Mouse (Mus musculus) intestine, embryonic 14.5 days (tissue): Measurements from ENCODE around the gene Cwc22. TPM values are rescaled to one million over a fixed set of nuclear protein-coding genes. Genes with fewer than 3 reads are reported as not detected.

Source experiments
- ATAC-seq: fragments of 200-750 bp; cut with Nextera tagmentation; replicated peaks from 2 replicates; pipeline ENCODE4 v1.8.0; 2017; ENCODE audit warnings: low read depth, moderate number of reproducible peaks, moderate TSS enrichment, moderate library complexity; ENCODE audit not compliant: low FRiP score, low TSS enrichment
- DNase-seq: peaks from one replicate; pipeline ENCODE4 v3.0.0-alpha.2; 2018; ENCODE audit warnings: low spot score
- H3K27ac ChIP-seq: fragments of 300-500 bp; sonication (generic); 2 replicates; pipeline ENCODE4 v1.5.1; 2014; ENCODE audit warnings: low read depth, mild to moderate bottlenecking, control low read depth
- H3K27me3 ChIP-seq: fragments of 300-500 bp; sonication (generic); replicated peaks from 2 replicates; pipeline ENCODE4 v1.6.1; 2014; ENCODE audit warnings: low read length, control low read depth; ENCODE audit not compliant: control insufficient read depth, insufficient read depth
- H3K36me3 ChIP-seq: fragments of 300-500 bp; sonication (generic); 2 replicates; pipeline ENCODE4 v1.6.1; 2014; ENCODE audit warnings: low read length, control low read depth; ENCODE audit not compliant: control insufficient read depth, insufficient read depth
- H3K4me1 ChIP-seq: fragments of 300-500 bp; sonication (generic); replicated peaks from 2 replicates; pipeline ENCODE4 v1.6.1; 2014; ENCODE audit warnings: low read length, control low read depth, mixed read lengths; ENCODE audit not compliant: control insufficient read depth, insufficient read depth
- H3K4me2 ChIP-seq: fragments of 300-500 bp; sonication (generic); 2 replicates; pipeline ENCODE4 v1.6.1; 2014; ENCODE audit warnings: low read length
- H3K4me3 ChIP-seq: fragments of 300-500 bp; sonication (generic); 2 replicates; pipeline ENCODE4 v1.5.1; 2014; ENCODE audit warnings: low read depth, low read length, control low read depth, mixed read lengths
- H3K9ac ChIP-seq: fragments of 300-500 bp; sonication (generic); 2 replicates; pipeline ENCODE4 v1.6.1; 2014; ENCODE audit warnings: mild to moderate bottlenecking, low read length
- H3K9me3 ChIP-seq: fragments of 300-500 bp; sonication (generic); 2 replicates; pipeline ENCODE4 v1.6.1; 2016; ENCODE audit warnings: low read length, control low read depth; ENCODE audit not compliant: control insufficient read depth
- whole genome bisulfite sequencing: fragments of 180-500 bp; shearing (Covaris S2); extraction: QIAGEN DNeasy Blood & Tissue Kit; methylation state at CpG from one replicate; pipeline ENCODE4 v1.1.7; 2014; 5-methylcytosine and 5-hydroxymethylcytosine counted together
- polyA plus RNA-seq: library from polyadenylated mRNA; unstranded; fragments of >200 nt; fragmentation: Nextera tagmentation; extraction: Ambion mirVana; gene quantifications from 2 replicates; pipeline ENCODE4 v1.2.1, GENCODE M21; 2014

Gene Cwc22
- polyA plus RNA-seq, 1 experiment from 2014 or later, result 35.1 TPM

GRCm38 (mm10) chr2:77877156-77877855 is 68.9 kb downstream of the Cwc22 start:
- Histone ChIP-seq H3K4me1 (no peaks in the 10 kb centered on the region), H3K27me3 (no peaks in the 10 kb centered on the region), H3K9ac (no peak overlapping the region), H3K4me3 (no peak overlapping the region), H3K4me2 (no peak overlapping the region), H3K9me3 (no peaks in the 10 kb centered on the region), H3K36me3 (no peaks in the 10 kb centered on the region), H3K27ac (no peak overlapping the region)
- 93% methylated on average over 10 of the region's 10 CpGs for WGBS
- ATAC-seq (no peak), DNase-seq (no peak)

GRCm38 (mm10) chr2:77876331-77876730 is 69.8 kb downstream of the Cwc22 start:
- no peak for ATAC-seq
- Histone ChIP-seq H3K36me3 (no peaks in the 10 kb centered on the region), H3K9me3 (no peaks in the 10 kb centered on the region), H3K4me3 (no peak overlapping the region), H3K4me2 (no peak overlapping the region), H3K4me1 (no peaks in the 10 kb centered on the region), H3K9ac (no peak overlapping the region), H3K27ac (no peak overlapping the region), H3K27me3 (no peaks in the 10 kb centered on the region)
- DNase-seq, result no peak
- 87% methylated on average over 6 of the region's 6 CpGs for WGBS

GRCm38 (mm10) chr2:77875516-77875915 is 70.7 kb downstream of the Cwc22 start:
- ATAC-seq, result no peak
- Histone ChIP-seq H3K9me3 (no peaks in the 10 kb centered on the region), H3K9ac (no peak overlapping the region), H3K36me3 (no peaks in the 10 kb centered on the region), H3K27me3 (no peaks in the 10 kb centered on the region), H3K27ac (no peak overlapping the region), H3K4me1 (no peaks in the 10 kb centered on the region), H3K4me3 (no peak overlapping the region), H3K4me2 (no peak overlapping the region)
- WGBS, result 94% methylated on average over 4 of the region's 4 CpGs
- DNase-seq, result no peak

- H3K9me3 ChIP-seq, result no peaks in the 10 kb centered on the region
- H3K9ac ChIP-seq, result no peak overlapping the region
- H3K4me2 ChIP-seq, result no peak overlapping the region
- DNase-seq (no peak), ATAC-seq (no peak)
- H3K27me3 ChIP-seq, result no peaks in the 10 kb centered on the region
- H3K4me3 ChIP-seq, result no peak overlapping the region
- whole genome bisulfite sequencing, result 81% methylated on average over 3 of the region's 3 CpGs
- H3K36me3 ChIP-seq, result no peaks in the 10 kb centered on the region
- H3K27ac ChIP-seq, result no peak overlapping the region
- H3K4me1 ChIP-seq, result no peaks in the 10 kb centered on the region
Observed at GRCm38 (mm10) chr2:77874678-77875077, 71.5 kb downstream of the Cwc22 start.

GRCm38 (mm10) chr2:77873806-77874205 is 72.4 kb downstream of the Cwc22 start:
- Histone ChIP-seq H3K4me3 (no peak overlapping the region), H3K4me2 (no peak overlapping the region), H3K4me1 (no peaks in the 10 kb centered on the region), H3K27ac (no peak overlapping the region), H3K27me3 (no peaks in the 10 kb centered on the region), H3K36me3 (no peaks in the 10 kb centered on the region), H3K9me3 (no peaks in the 10 kb centered on the region), H3K9ac (no peak overlapping the region)
- no peak for ATAC-seq
- no peak for DNase-seq

- Histone ChIP-seq H3K36me3 (no peaks in the 10 kb centered on the region), H3K4me2 (no peak overlapping the region), H3K4me1 (no peaks in the 10 kb centered on the region), H3K4me3 (no peak overlapping the region), H3K27me3 (no peaks in the 10 kb centered on the region), H3K9me3 (no peaks in the 10 kb centered on the region), H3K27ac (no peak overlapping the region), H3K9ac (no peak overlapping the region)
- ATAC-seq (no peak), DNase-seq (no peak)
- WGBS, result 85% methylated on average over 2 of the region's 2 CpGs
Observed at GRCm38 (mm10) chr2:77872676-77873075, 73.5 kb downstream of the Cwc22 start.

- Histone ChIP-seq H3K9ac (no peak overlapping the region), H3K4me2 (no peak overlapping the region), H3K36me3 (no peaks in the 10 kb centered on the region), H3K27ac (no peak overlapping the region), H3K27me3 (no peaks in the 10 kb centered on the region), H3K4me1 (no peaks in the 10 kb centered on the region), H3K4me3 (no peak overlapping the region), H3K9me3 (no peaks in the 10 kb centered on the region)
- no peak for DNase-seq
- ATAC-seq, result no peak
Observed at GRCm38 (mm10) chr2:77871146-77871545, 75.0 kb downstream of the Cwc22 start.

GRCm38 (mm10) chr2:77869729-77870280 is 76.4 kb downstream of the Cwc22 start:
- Histone ChIP-seq H3K9me3 (no peaks in the 10 kb centered on the region), H3K4me1 (no peaks in the 10 kb centered on the region), H3K9ac (no peak overlapping the region), H3K4me3 (no peak overlapping the region), H3K36me3 (no peaks in the 10 kb centered on the region), H3K27ac (no peak overlapping the region), H3K27me3 (no peaks in the 10 kb centered on the region), H3K4me2 (no peak overlapping the region)
- DNase-seq (no peak), ATAC-seq (no peak)
- WGBS, result 92% methylated on average over 4 of the region's 4 CpGs

- H3K4me3 ChIP-seq, result peak overlapping the region; percentile 3; the same call in 1 of the 2 replicates
- peaks cover 3% of the 10 kb centered on the region; the same call in 1 of the 2 replicates for H3K4me1 ChIP-seq
- no peaks in the 10 kb centered on the region for H3K9me3 ChIP-seq
- H3K9ac ChIP-seq, result no peak overlapping the region
- peak overlapping the region; percentile 84 for H3K27ac ChIP-seq
- DNase-seq (peak; percentile 59), ATAC-seq (peak; percentile 89)
- WGBS, result 23% methylated on average over 6 of the region's 6 CpGs
- H3K4me2 ChIP-seq, result peak overlapping the region; percentile 44
- no peaks in the 10 kb centered on the region for H3K36me3 ChIP-seq
- no peaks in the 10 kb centered on the region for H3K27me3 ChIP-seq
Observed at GRCm38 (mm10) chr2:77863934-77864333, 82.2 kb downstream of the Cwc22 start.
